Mouse (Mus musculus) heart, postnatal 0 days (tissue): ENCODE data around the gene Mfsd7a. TPM values are rescaled to one million over a fixed set of nuclear protein-coding genes. Genes with fewer than 3 reads are reported as not detected.

Source experiments
- ATAC-seq: fragments of 200-750 bp; cut with Nextera tagmentation; 2 replicates; pipeline ENCODE4 v1.8.0; 2017; ENCODE audit warnings: low read depth, moderate number of reproducible peaks, moderate library complexity; ENCODE audit not compliant: insufficient read depth
- DNase-seq: peaks from one replicate; pipeline ENCODE4 v3.0.0-alpha.2; 2016; ENCODE audit warnings: low spot score
- H3K27ac ChIP-seq: fragments of 300-500 bp; sonication (generic); 2 replicates; pipeline ENCODE4 v1.5.1; 2014; ENCODE audit warnings: low read depth, mild to moderate bottlenecking
- H3K27me3 ChIP-seq: fragments of 300-500 bp; sonication (generic); 2 replicates; pipeline ENCODE4 v1.6.1; 2014; ENCODE audit warnings: low read length, mixed read lengths; ENCODE audit not compliant: control insufficient read depth, insufficient read depth
- H3K36me3 ChIP-seq: fragments of 300-500 bp; sonication (generic); replicated peaks from 2 replicates; pipeline ENCODE4 v1.6.1; 2014; ENCODE audit warnings: low read length, mixed read lengths; ENCODE audit not compliant: control insufficient read depth, insufficient read depth
- H3K4me1 ChIP-seq: fragments of 300-500 bp; sonication (generic); 2 replicates; pipeline ENCODE4 v1.6.1; 2014; ENCODE audit warnings: antibody characterized with exemption; ENCODE audit not compliant: control insufficient read depth, insufficient read depth
- H3K4me2 ChIP-seq: fragments of 300-500 bp; sonication (generic); 2 replicates; pipeline ENCODE4 v1.6.1; 2014; ENCODE audit warnings: low read depth, mild to moderate bottlenecking, low read length, moderate library complexity
- H3K4me3 ChIP-seq: fragments of 300-500 bp; sonication (generic); 2 replicates; pipeline ENCODE4 v1.5.1; 2014; ENCODE audit warnings: low read depth, low read length
- H3K9ac ChIP-seq: fragments of 300-500 bp; sonication (generic); replicated peaks from 2 replicates; pipeline ENCODE4 v1.6.1; 2014; ENCODE audit warnings: low read depth, low read length, mixed read lengths
- H3K9me3 ChIP-seq: fragments of 300-500 bp; sonication (generic); replicated peaks from 2 replicates; pipeline ENCODE4 v1.6.1; 2016; ENCODE audit warnings: low read length; ENCODE audit not compliant: control insufficient read depth
- CTCF ChIP-seq: IDR thresholded peaks from 2 replicates; pipeline ENCODE4 v1.5.1; 2016; ENCODE audit warnings: antibody characterized with exemption, control low read depth, low read depth
- EP300 ChIP-seq: IDR thresholded peaks from 2 replicates; pipeline ENCODE4 v1.6.1; 2016; ENCODE audit warnings: antibody characterized with exemption, low read depth
- WGBS: fragments of 180-500 bp; shearing (Covaris S2); extraction: QIAGEN DNeasy Blood & Tissue Kit; methylation state at CpG from one replicate; pipeline ENCODE4 v1.1.7; 2014; 5-methylcytosine and 5-hydroxymethylcytosine counted together
- polyA plus RNA-seq: library from polyadenylated mRNA; unstranded; fragments of >200 nt; fragmentation: Nextera tagmentation; extraction: Ambion mirVana; gene quantifications from 2 replicates; pipeline ENCODE4 v1.2.1, GENCODE M21; 2015
- total RNA-seq: library from RNA; depleted of rRNA; stranded (reverse); fragments of >200 nt; gene quantifications from 2 replicates; pipeline ENCODE4 v1.2.3, GENCODE M21; 2014; ENCODE audit warnings: low replicate concordance

Gene Mfsd7a
- total and polyA plus RNA-seq, 2 experiments from 2014 or later, result 0.19 to 0.20 TPM

DNA sequence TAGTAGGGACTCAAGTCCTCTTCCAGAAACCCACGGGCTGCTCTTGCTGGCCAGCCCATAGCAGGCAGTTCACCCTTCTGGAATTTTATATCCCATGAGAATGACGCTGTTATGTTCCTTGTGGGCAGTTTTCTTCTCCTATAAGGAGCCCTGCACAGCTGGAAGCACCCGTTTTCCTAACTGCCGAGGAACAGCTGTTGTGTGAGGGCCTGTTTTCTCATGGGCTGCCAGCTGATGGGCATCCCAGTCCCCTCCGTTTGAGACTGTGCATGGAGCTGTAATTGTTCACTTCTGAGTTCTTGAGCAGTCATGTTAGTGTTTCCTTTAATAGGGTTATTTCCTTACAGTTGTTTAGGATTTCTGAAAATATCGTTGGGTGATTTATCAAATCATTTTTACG is 20.9 kb upstream of the Mfsd7a start:
- 78% methylated on average over 7 of the region's 7 CpGs for WGBS
- DNase-seq (no peak), ATAC-seq (no peak)
- H3K9me3 ChIP-seq, result no peaks in the 10 kb centered on the region
- no peak overlapping the region for H3K4me2 ChIP-seq
- no peak overlapping the region for H3K4me3 ChIP-seq
- H3K4me1 ChIP-seq, result peaks cover 27% of the 10 kb centered on the region
- no peak overlapping the region for H3K27ac ChIP-seq
- no peaks in the 10 kb centered on the region for H3K27me3 ChIP-seq
- H3K9ac ChIP-seq, result no peak overlapping the region
- TF ChIP-seq CTCF, result no peak
- no peak for TF ChIP-seq EP300
- peaks cover 32% of the 10 kb centered on the region for H3K36me3 ChIP-seq

DNA sequence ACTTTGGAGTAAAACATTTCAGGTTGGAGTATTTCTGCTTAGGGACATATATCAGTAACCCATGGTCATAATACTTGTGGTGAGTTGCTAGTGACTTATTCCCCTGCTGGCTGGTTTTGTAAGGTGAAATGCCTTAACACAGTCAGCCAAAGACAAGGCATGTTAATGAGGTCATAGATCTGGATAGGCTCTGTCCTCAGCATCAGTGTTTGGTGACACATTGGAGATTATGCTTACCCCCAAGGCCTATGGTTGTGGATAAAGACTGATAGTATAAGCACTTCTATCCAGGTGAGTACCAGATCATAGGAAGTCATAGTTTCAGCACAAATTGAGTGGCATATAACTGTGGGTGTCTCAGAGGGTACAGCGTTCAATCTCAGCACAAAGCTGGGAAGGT is 18.0 kb upstream of the Mfsd7a start:
- Histone ChIP-seq H3K4me1 (peaks cover 52% of the 10 kb centered on the region), H3K36me3 (0 out of 2 replicates have a peak, but pooled peaks cover 4% of the 10 kb centered on the region), H3K4me3 (no peak overlapping the region), H3K9me3 (no peaks in the 10 kb centered on the region), H3K27ac (0 out of 2 replicates have a peak overlapping the region, but pooled peaks have one; percentile 0), H3K4me2 (no peak overlapping the region), H3K27me3 (no peaks in the 10 kb centered on the region), H3K9ac (no peak overlapping the region)
- ATAC-seq (no peak; the same call in 1 of the 2 replicates), DNase-seq (no peak)
- TF ChIP-seq EP300 (no peak), CTCF (0 out of 2 replicates have a peak, but pooled peaks have one; percentile 12)
- WGBS, result 66% methylated on average over 1 of the region's 1 CpGs

DNA sequence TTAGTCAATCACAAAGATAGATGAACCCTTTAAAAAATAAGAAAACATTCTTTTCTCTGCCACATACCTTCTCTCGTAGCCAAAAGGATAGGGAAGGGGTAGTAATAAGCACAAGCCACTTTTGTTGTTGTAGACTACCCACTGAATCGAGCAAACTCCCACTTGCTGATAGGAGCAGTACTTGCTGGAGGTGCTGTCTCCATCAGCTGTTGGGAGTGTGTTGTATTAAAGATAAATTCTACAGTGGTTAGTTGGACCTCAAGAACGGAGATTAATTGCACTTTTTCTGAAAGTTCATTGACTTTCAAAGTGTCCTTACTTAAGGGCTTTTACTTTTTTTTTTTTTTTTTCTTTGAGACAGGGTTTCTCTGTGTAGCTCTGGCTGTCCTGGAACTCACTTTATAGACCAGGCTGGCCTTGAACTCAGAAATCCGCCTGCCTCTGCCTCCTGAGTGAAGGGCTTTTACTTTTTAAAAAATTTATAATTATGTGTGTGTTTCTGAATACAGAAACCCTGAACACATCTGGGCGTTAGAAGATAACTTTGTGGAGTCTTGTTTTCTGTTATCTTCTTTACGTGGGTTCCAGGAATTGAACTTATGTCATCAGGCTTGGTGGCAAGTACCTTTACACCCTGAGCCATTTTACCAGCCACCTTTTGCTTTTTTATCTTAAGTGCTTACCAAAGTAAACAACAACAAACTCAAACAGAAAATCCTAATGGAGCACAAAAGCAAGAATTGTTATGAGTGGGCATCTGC is 16.6 kb upstream of the Mfsd7a start:
- no peak overlapping the region for H3K4me2 ChIP-seq

DNA sequence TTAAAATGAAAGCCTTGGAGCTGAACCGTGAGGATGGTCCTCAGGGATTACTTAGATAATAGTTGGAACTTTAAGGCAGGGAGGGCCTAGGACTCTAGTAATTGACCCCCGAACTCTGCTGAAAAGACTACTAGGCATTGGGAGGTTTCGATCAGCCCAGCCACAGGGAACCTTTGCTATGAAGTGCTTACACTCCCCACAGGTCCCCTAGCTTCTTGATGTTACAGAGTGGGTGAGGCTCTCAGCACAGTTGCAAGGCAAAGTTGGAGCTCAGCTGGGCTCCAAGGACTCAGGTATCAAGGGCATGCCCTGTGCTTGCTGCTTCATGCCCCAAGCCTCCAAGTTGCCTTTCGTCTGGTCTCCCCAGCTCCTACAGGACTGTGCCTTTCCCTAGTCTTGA is 13.8 kb upstream of the Mfsd7a start:
- Histone ChIP-seq H3K4me3 (peak overlapping the region; percentile 96), H3K4me1 (peaks cover 50% of the 10 kb centered on the region), H3K9me3 (no peaks in the 10 kb centered on the region), H3K4me2 (peak overlapping the region; percentile 89), H3K27ac (peak overlapping the region; percentile 88), H3K9ac (peak overlapping the region; percentile 99), H3K27me3 (no peaks in the 10 kb centered on the region), H3K36me3 (0 out of 2 replicates have a peak, but pooled peaks cover 1% of the 10 kb centered on the region)
- TF ChIP-seq EP300 (no peak), CTCF (no peak)
- DNase-seq, result no peak
- no peak for ATAC-seq
- 29% methylated on average over 4 of the region's 4 CpGs for WGBS

More for the DNA sequence above, 16.6 kb upstream of the Mfsd7a start:
- Histone ChIP-seq H3K9ac (no peak overlapping the region), H3K4me3 (no peak overlapping the region), H3K27ac (no peak overlapping the region), H3K36me3 (0 out of 2 replicates have a peak, but pooled peaks cover 3% of the 10 kb centered on the region), H3K4me1 (peaks cover 52% of the 10 kb centered on the region), H3K9me3 (no peaks in the 10 kb centered on the region), H3K27me3 (no peaks in the 10 kb centered on the region)
- no peak for ATAC-seq
- TF ChIP-seq EP300 (no peak), CTCF (no peak)
- DNase-seq, result no peak
- WGBS, result 52% methylated on average over 6 of the region's 6 CpGs

DNA sequence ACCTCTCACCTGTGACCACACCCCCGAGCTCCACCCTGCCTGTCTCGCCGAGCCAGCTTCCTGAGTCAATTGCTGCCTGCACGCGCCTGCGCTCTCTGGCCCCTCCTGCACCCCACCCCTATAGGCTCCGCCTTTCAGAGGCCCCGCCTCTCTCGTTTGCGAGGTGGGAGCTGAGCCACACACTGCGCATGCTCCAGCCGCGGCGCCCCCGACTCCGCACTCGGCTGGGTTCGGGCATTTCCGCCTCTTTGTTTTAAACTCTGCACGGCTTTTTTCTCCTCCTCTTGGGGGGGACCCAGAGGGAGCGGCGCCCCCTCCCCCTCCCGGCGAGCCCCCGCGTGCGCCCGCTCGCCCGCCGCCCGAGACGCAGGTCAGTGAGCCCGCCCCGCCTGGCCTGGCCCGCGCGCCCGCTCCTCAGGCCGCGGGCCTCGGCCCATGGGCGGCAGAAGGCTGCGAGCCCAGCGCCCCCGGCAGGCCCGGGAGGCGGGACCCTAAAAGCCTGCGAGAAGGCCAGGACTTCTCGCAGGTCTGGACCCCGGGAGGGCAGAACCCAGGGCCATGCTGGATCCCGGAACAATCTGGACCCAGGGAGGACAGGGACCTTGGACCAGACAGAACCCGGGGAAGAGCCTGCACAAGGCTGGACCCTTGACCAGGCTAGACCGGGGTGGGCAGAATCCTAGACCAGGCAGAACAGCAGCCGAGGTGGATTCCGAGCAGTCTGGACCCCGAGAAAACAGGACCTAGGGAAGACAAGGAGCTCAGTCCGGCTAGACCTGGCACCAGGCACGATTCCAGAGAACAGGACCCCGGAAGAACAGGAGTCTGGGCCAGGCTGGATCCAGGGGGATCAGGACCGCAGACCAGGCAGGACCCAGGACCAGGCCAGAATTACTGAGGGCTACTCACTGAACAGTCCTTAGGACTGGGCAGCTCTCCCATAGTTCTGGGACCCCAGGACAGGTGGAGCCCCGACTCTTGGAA is 12.7 kb upstream of the Mfsd7a start, which contains the start of gene Pcgf3:
Gene Pcgf3 (plus strand): TSS at position 151 of the 984 bp plus-strand sequence.
- no peaks in the 10 kb centered on the region for H3K27me3 ChIP-seq
- under 1% methylated on average over 60 of the region's 62 CpGs for WGBS
- no peaks in the 10 kb centered on the region for H3K36me3 ChIP-seq

More for the DNA sequence above, 12.7 kb upstream of the Mfsd7a start, which contains the start of gene Pcgf3:
- Histone ChIP-seq H3K4me3 (peak within 1 kb of the TSS; percentile 96), H3K9me3 (no peaks in the 10 kb centered on the region), H3K4me2 (peak within 1 kb of the TSS; percentile 89), H3K9ac (peak within 1 kb of the TSS; percentile 99), H3K4me1 (peaks cover 39% of the 10 kb centered on the region), H3K27ac (peak within 1 kb of the TSS; percentile 88)
- no peak for TF ChIP-seq EP300
- no peak for TF ChIP-seq CTCF
- DNase-seq (peak; percentile 96), ATAC-seq (peak; percentile 98)
